Mouse (Mus musculus): ENCODE data around the gene Kit. TPM values are rescaled to one million over a fixed set of nuclear protein-coding genes. Genes with fewer than 3 reads are reported as not detected.
A peak's percentile ranks its signal among the peaks of the same experiment; 100 is the strongest.

Gene Kit
- polyA plus RNA-seq, 1 experiment from 2014 or later, result 22.2 TPM

GRCm38 (mm10) chr5:75574151-75574851, 415 bp upstream of the Kit start:
- Histone ChIP-seq H3K9ac (no peak overlapping the region), H3K4me3 (peak overlapping the region; percentile 54), H3K27ac (no peak overlapping the region), H3K36me3 (no peaks in the 10 kb centered on the region), H3K9me3 (no peaks in the 10 kb centered on the region), H3K4me1 (peaks cover 35% of the 10 kb centered on the region), H3K4me2 (peak overlapping the region; percentile 99), H3K27me3 (peaks cover 16% of the 10 kb centered on the region)
- no peak; the same call in 1 of the 2 replicates for ATAC-seq (ENCODE audit: insufficient number of reproducible peaks, low FRiP score, low TSS enrichment, low read depth)
- 5% methylated on average over 27 of the region's 27 CpGs for WGBS

- peak overlapping the region; percentile 99 for H3K4me2 ChIP-seq
- H3K9me3 ChIP-seq, result no peaks in the 10 kb centered on the region
- H3K27ac ChIP-seq, result 0 out of 2 replicates have a peak overlapping the region, but pooled peaks have one; percentile 1
- peak; percentile 64 for ATAC-seq (ENCODE audit: insufficient number of reproducible peaks, low FRiP score, low TSS enrichment, low read depth)
- peak overlapping the region; percentile 54 for H3K4me3 ChIP-seq
- peak overlapping the region; percentile 50 for H3K9ac ChIP-seq
- whole genome bisulfite sequencing, result under 1% methylated on average over 53 of the region's 53 CpGs
- peaks cover 16% of the 10 kb centered on the region for H3K27me3 ChIP-seq
- no peaks in the 10 kb centered on the region for H3K36me3 ChIP-seq
- H3K4me1 ChIP-seq, result peaks cover 35% of the 10 kb centered on the region
These were observed 1.1 kb downstream of the Kit start for GRCm38 (mm10) chr5:75575567-75576515.

- no peak for ATAC-seq (ENCODE audit: insufficient number of reproducible peaks, low FRiP score, low TSS enrichment, low read depth)
- peak overlapping the region; percentile 54 for H3K4me3 ChIP-seq
- no peaks in the 10 kb centered on the region for H3K36me3 ChIP-seq
- H3K27ac ChIP-seq, result no peak overlapping the region
- whole genome bisulfite sequencing, result 23% methylated on average over 6 of the region's 6 CpGs
- no peaks in the 10 kb centered on the region for H3K9me3 ChIP-seq
- H3K27me3 ChIP-seq, result peaks cover 16% of the 10 kb centered on the region
- no peak overlapping the region for H3K9ac ChIP-seq
- H3K4me2 ChIP-seq, result peak overlapping the region; percentile 99
- peaks cover 35% of the 10 kb centered on the region for H3K4me1 ChIP-seq
These were observed 2.0 kb downstream of the Kit start for GRCm38 (mm10) chr5:75576741-75577140.

- peaks cover 16% of the 10 kb centered on the region for H3K27me3 ChIP-seq
These were observed 3.4 kb downstream of the Kit start for GRCm38 (mm10) chr5:75578141-75578540.

DNA sequence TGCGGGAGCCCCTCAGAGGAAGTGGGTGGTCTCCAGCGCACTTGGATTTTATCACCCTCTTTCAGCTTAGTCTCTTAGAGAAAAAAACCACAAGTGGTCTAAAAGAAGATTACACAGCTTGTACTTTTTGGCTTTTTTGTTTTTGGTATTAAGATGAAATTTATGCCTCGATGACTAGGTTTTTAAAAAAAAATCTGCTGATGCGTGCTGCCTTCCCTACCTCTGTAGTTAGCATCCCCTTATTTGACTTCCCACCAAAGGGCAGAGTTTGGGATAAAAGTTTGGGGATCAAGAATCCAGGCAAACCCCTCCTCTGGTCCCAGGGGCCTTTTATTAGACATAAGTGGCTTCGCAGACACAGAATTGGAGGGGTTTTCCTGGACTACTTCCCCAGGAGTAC, 4.5 kb downstream of the Kit start:
- Histone ChIP-seq H3K4me2 (no peak overlapping the region), H3K9me3 (no peaks in the 10 kb centered on the region), H3K36me3 (no peaks in the 10 kb centered on the region), H3K9ac (no peak overlapping the region), H3K4me1 (peaks cover 34% of the 10 kb centered on the region), H3K27me3 (peaks cover 14% of the 10 kb centered on the region), H3K4me3 (no peak overlapping the region), H3K27ac (no peak overlapping the region)
- no peak for ATAC-seq (ENCODE audit: insufficient number of reproducible peaks, low FRiP score, low TSS enrichment, low read depth)
- WGBS, result 73% methylated on average over 5 of the region's 5 CpGs

More at GRCm38 (mm10) chr5:75578141-75578540, 3.4 kb downstream of the Kit start:
- 60% methylated on average over 7 of the region's 7 CpGs for WGBS
- Histone ChIP-seq H3K4me3 (no peak overlapping the region), H3K9ac (no peak overlapping the region), H3K27ac (no peak overlapping the region), H3K4me1 (peaks cover 35% of the 10 kb centered on the region), H3K4me2 (no peak overlapping the region), H3K36me3 (no peaks in the 10 kb centered on the region), H3K9me3 (no peaks in the 10 kb centered on the region)
- no peak for ATAC-seq (ENCODE audit: insufficient number of reproducible peaks, low FRiP score, low TSS enrichment, low read depth)

DNA sequence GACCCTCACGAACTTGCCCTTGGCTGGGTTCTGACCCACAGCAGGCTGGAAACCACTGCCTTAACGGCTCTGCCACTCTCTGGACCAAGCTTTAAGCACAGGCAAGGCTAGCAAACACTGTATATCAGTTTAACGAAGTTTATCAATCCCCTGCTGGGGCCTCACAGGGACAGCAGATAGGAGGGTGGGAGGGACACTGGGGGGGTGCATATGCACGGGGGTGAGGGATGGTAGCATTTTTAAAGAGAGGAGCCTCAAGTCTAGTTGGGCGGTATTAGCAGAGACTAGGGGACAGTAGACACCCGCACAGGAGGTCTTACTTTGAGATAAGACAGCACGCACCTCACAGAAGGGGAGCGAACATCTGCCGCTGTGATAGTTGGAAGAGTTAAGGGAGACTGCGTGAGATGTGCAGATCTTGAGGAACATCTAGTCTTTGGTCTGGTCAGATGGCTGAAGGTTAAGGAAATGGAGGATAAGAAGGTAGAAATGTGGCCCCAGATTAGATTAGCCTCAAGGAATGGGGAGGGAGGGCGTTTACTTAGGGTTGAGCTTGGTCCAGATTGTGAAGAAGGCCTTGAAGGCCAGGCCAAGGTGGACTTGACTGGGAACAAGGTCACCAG, 5.0 kb downstream of the Kit start:
- Histone ChIP-seq H3K4me3 (no peak overlapping the region), H3K9me3 (no peaks in the 10 kb centered on the region), H3K27ac (no peak overlapping the region), H3K4me1 (peaks cover 29% of the 10 kb centered on the region), H3K36me3 (no peaks in the 10 kb centered on the region), H3K27me3 (peaks cover 9% of the 10 kb centered on the region), H3K4me2 (no peak overlapping the region), H3K9ac (no peak overlapping the region)
- ATAC-seq (ENCODE audit: insufficient number of reproducible peaks, low FRiP score, low TSS enrichment, low read depth), result no peak
- 79% methylated on average over 11 of the region's 11 CpGs for WGBS

- peaks cover 4% of the 10 kb centered on the region; the same call in 1 of the 2 replicates for H3K27me3 ChIP-seq
- H3K27ac ChIP-seq, result no peak overlapping the region
- no peaks in the 10 kb centered on the region for H3K9me3 ChIP-seq
- ATAC-seq (ENCODE audit: insufficient number of reproducible peaks, low FRiP score, low TSS enrichment, low read depth), result no peak
- no peak overlapping the region for H3K4me3 ChIP-seq
- no peak overlapping the region for H3K9ac ChIP-seq
- H3K4me1 ChIP-seq, result peaks cover 8% of the 10 kb centered on the region; the same call in 1 of the 2 replicates
- H3K4me2 ChIP-seq, result no peak overlapping the region
- H3K36me3 ChIP-seq, result no peaks in the 10 kb centered on the region
- WGBS, result 87% methylated on average over 7 of the region's 7 CpGs
These were observed 7.2 kb downstream of the Kit start for GRCm38 (mm10) chr5:75581926-75582325.

GRCm38 (mm10) chr5:75587781-75588180, 13.1 kb downstream of the Kit start:
- H3K9me3 ChIP-seq, result no peaks in the 10 kb centered on the region
- no peaks in the 10 kb centered on the region for H3K36me3 ChIP-seq
- H3K27me3 ChIP-seq, result no peaks in the 10 kb centered on the region
- no peak overlapping the region for H3K4me3 ChIP-seq
- no peak overlapping the region for H3K9ac ChIP-seq
- H3K27ac ChIP-seq, result no peak overlapping the region
- peaks cover 2% of the 10 kb centered on the region; the same call in 1 of the 2 replicates for H3K4me1 ChIP-seq
- H3K4me2 ChIP-seq, result no peak overlapping the region
- ATAC-seq (ENCODE audit: insufficient number of reproducible peaks, low FRiP score, low TSS enrichment, low read depth), result no peak
- WGBS, result 89% methylated on average over 4 of the region's 4 CpGs

DNA sequence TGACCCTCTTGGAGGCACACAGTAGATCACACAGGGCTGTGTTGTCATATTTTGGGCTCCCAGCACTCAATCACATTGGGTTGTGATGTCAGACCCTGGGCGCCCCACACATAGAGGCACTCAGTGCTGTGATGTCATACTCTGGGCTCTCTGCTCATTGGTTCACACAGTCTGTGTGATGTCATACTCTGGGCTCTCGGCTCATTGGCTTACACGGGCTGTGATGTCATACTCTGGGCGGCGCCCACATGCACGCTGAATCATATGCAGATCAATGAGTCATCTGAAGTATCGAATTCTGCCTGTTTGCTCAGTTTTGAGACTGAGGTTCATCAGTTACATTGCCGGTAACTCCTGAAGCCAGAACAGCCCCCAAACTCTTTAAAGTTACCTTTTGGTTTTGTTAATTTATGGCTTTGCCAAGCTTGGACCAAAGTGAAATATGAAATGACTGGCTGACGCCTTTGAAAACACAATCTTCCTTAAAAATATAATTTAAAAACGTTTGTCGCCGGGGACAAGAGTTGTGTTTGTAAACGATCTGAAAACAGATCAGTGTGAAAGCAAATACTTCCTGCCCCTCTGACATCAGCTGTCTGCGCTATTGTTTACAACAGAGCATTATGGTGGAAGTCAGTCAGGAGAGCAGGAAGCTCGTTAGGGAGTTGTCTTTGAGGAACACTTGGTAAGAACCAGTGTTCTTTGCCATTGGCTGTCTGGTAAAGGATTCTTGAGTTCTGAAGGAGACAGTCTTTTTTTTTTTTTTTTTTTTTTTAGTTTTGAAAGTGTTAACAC, 15.0 kb downstream of the Kit start:
- ATAC-seq (ENCODE audit: insufficient number of reproducible peaks, low FRiP score, low TSS enrichment, low read depth), result no peak; the same call in 1 of the 2 replicates

DNA sequence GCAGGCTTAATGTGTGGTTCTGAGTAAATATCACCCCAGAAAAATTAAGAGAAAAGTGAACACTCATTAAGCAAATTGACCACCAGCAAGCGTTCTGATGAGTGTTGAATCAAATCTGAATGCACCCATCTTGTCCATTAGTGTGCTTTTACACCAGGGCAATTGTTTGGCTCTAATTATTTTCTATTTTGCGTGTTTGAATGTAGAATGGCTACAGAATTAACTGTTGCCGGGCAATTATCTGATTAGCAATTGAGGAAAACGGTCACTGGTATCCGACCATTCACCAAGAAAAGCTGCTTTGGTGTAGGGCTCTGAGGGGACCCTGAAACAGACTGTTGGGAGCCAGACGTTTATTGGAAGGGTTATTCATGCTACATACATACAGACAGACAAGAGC, 16.2 kb downstream of the Kit start:
- Histone ChIP-seq H3K9ac (no peak overlapping the region), H3K27ac (no peak overlapping the region), H3K4me2 (no peak overlapping the region), H3K4me3 (no peak overlapping the region), H3K9me3 (no peaks in the 10 kb centered on the region), H3K27me3 (no peaks in the 10 kb centered on the region), H3K4me1 (peaks cover 2% of the 10 kb centered on the region; the same call in 1 of the 2 replicates), H3K36me3 (no peaks in the 10 kb centered on the region)
- 66% methylated on average over 6 of the region's 6 CpGs for WGBS
- ATAC-seq (ENCODE audit: insufficient number of reproducible peaks, low FRiP score, low TSS enrichment, low read depth), result no peak

More for the DNA sequence above, 15.0 kb downstream of the Kit start:
- H3K9me3 ChIP-seq, result no peaks in the 10 kb centered on the region
- no peak overlapping the region for H3K4me2 ChIP-seq
- no peaks in the 10 kb centered on the region for H3K27me3 ChIP-seq
- H3K4me3 ChIP-seq, result no peak overlapping the region
- WGBS, result 78% methylated on average over 15 of the region's 15 CpGs
- no peak overlapping the region for H3K9ac ChIP-seq
- H3K36me3 ChIP-seq, result no peaks in the 10 kb centered on the region
- peaks cover 2% of the 10 kb centered on the region; the same call in 1 of the 2 replicates for H3K4me1 ChIP-seq
- H3K27ac ChIP-seq, result no peak overlapping the region

- peaks cover 2% of the 10 kb centered on the region; the same call in 1 of the 2 replicates for H3K4me1 ChIP-seq
- no peak overlapping the region for H3K4me2 ChIP-seq
- H3K9me3 ChIP-seq, result no peaks in the 10 kb centered on the region
- no peak overlapping the region for H3K9ac ChIP-seq
- H3K27me3 ChIP-seq, result no peaks in the 10 kb centered on the region
- no peaks in the 10 kb centered on the region for H3K36me3 ChIP-seq
- no peak for ATAC-seq (ENCODE audit: insufficient number of reproducible peaks, low FRiP score, low TSS enrichment, low read depth)
- H3K4me3 ChIP-seq, result no peak overlapping the region
- WGBS, result 69% methylated on average over 11 of the region's 11 CpGs
- no peak overlapping the region for H3K27ac ChIP-seq
These were observed 16.9 kb downstream of the Kit start for GRCm38 (mm10) chr5:75591567-75591966.
